Mouse (Mus musculus): ENCODE data around the gene Akt1. TPM values are rescaled to one million over a fixed set of nuclear protein-coding genes. Genes with fewer than 3 reads are reported as not detected.
A peak's percentile ranks its signal among the peaks of the same experiment; 100 is the strongest.

Akt1 gene
- polyA plus RNA-seq, 1 experiment = 297 TPM

- TF ChIP-seq MAX (IDR thresholded peaks at IDR 0.05) (no peak), CEBPB (IDR thresholded peaks at IDR 0.05; ENCODE audit: low read depth) (no peak), USF1 (IDR thresholded peaks at IDR 0.05; ENCODE audit: low read depth) (no peak), MYOD1 (IDR thresholded peaks at IDR 0.05; ENCODE audit: control insufficient read depth, insufficient read length, low read depth) (no peak), MYOG (IDR thresholded peaks at IDR 0.05; ENCODE audit: control insufficient read depth, extremely low read depth, insufficient read length) (no peak), CTCF (IDR thresholded peaks at IDR 0.05; ENCODE audit: control insufficient read depth, insufficient read depth, insufficient read length) (no peak), FOSL1 (IDR thresholded peaks at IDR 0.05; ENCODE audit: insufficient read depth, low read length, poor library complexity, severe bottlenecking) (no peak)
- H3K79me2 ChIP-seq (ENCODE audit: control insufficient read depth, insufficient read depth) = no peaks in the 10 kb centered on the region
- H3K36me3 ChIP-seq (ENCODE audit: control insufficient read depth, insufficient read depth) = no peaks in the 10 kb centered on the region
- H3K27me3 ChIP-seq (ENCODE audit: control insufficient read depth, insufficient read depth, insufficient read length) = no peaks in the 10 kb centered on the region
- no peak overlapping the region for H3ac ChIP-seq (ENCODE audit: control insufficient read depth, insufficient read length, low read depth)
- H3K79me3 ChIP-seq (ENCODE audit: low read depth) = no peaks in the 10 kb centered on the region
- no peak overlapping the region for H3K4me3 ChIP-seq (ENCODE audit: insufficient read depth, poor library complexity, severe bottlenecking)
Measured at GRCm38 (mm10) chr12:112632084-112632777, 42.5 kb downstream of the Akt1 start.

DNA sequence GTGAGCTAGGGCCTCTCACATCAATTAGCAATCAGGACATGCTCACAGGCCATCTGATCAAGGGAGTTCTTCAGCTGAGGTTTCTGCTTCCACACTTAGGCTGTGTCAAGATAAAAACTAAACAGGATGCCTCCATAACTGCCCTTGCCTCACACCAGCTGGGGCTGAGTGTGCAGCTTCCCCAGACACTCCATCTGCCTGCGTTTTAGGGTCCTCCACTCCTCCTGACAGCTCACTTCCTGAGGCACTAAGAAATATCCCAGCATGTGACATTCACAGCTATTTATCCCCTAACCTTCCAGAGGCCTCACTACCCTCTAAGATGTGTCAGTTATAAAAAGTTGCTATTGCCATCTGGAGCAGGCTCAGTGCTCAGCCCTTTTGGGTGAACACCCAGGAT is 43.2 kb downstream of the Akt1 start:
- H3K4me3 ChIP-seq (ENCODE audit: insufficient read depth, poor library complexity, severe bottlenecking) = no peak overlapping the region
- no peaks in the 10 kb centered on the region for H3K79me3 ChIP-seq (ENCODE audit: low read depth)
- no peaks in the 10 kb centered on the region for H3K36me3 ChIP-seq (ENCODE audit: control insufficient read depth, insufficient read depth)
- H3K79me2 ChIP-seq (ENCODE audit: control insufficient read depth, insufficient read depth) = no peaks in the 10 kb centered on the region
- TF ChIP-seq MYOD1 (IDR thresholded peaks at IDR 0.05; ENCODE audit: control insufficient read depth, insufficient read length, low read depth) (no peak), FOSL1 (IDR thresholded peaks at IDR 0.05; ENCODE audit: insufficient read depth, low read length, poor library complexity, severe bottlenecking) (no peak), MYOG (IDR thresholded peaks at IDR 0.05; ENCODE audit: control insufficient read depth, extremely low read depth, insufficient read length) (no peak), USF1 (IDR thresholded peaks at IDR 0.05; ENCODE audit: low read depth) (no peak), CTCF (IDR thresholded peaks at IDR 0.05; ENCODE audit: control insufficient read depth, insufficient read depth, insufficient read length) (no peak), MAX (IDR thresholded peaks at IDR 0.05) (no peak), CEBPB (IDR thresholded peaks at IDR 0.05; ENCODE audit: low read depth) (no peak)
- H3ac ChIP-seq (ENCODE audit: control insufficient read depth, insufficient read length, low read depth) = no peak overlapping the region
- H3K27me3 ChIP-seq (ENCODE audit: control insufficient read depth, insufficient read depth, insufficient read length) = no peaks in the 10 kb centered on the region

GRCm38 (mm10) chr12:112630796-112631195 is 43.9 kb downstream of the Akt1 start:
- Histone ChIP-seq H3K79me3 (ENCODE audit: low read depth) (no peaks in the 10 kb centered on the region), H3K79me2 (ENCODE audit: control insufficient read depth, insufficient read depth) (no peaks in the 10 kb centered on the region), H3ac (ENCODE audit: control insufficient read depth, insufficient read length, low read depth) (no peak overlapping the region), H3K27me3 (ENCODE audit: control insufficient read depth, insufficient read depth, insufficient read length) (no peaks in the 10 kb centered on the region), H3K4me3 (ENCODE audit: insufficient read depth, poor library complexity, severe bottlenecking) (no peak overlapping the region), H3K36me3 (ENCODE audit: control insufficient read depth, insufficient read depth) (no peaks in the 10 kb centered on the region)
- TF ChIP-seq MYOG (IDR thresholded peaks at IDR 0.05; ENCODE audit: control insufficient read depth, extremely low read depth, insufficient read length) (no peak), MAX (IDR thresholded peaks at IDR 0.05) (no peak), FOSL1 (IDR thresholded peaks at IDR 0.05; ENCODE audit: insufficient read depth, low read length, poor library complexity, severe bottlenecking) (no peak), CTCF (IDR thresholded peaks at IDR 0.05; ENCODE audit: control insufficient read depth, insufficient read depth, insufficient read length) (no peak), CEBPB (IDR thresholded peaks at IDR 0.05; ENCODE audit: low read depth) (no peak), USF1 (IDR thresholded peaks at IDR 0.05; ENCODE audit: low read depth) (no peak)

DNA sequence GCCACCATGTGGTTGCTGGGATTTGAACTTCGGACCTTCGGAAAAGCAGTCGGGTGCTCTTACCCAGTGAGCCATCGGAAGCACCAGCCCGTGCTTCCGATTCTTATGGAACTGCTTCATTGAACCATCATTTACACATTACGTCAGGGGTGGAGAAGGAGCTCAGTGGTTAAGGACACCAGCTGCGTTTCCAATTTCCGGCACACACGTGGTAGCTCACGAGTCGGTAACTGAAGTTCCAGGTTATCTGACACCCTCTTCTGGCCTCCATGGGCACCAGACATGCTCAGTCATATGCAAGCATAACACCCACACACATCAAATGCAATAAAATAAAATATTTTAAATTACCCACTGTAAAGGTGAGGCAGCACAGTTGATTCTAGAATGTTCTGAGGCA is 44.7 kb downstream of the Akt1 start:
- H3K79me2 ChIP-seq (ENCODE audit: control insufficient read depth, insufficient read depth) = no peaks in the 10 kb centered on the region
- H3K36me3 ChIP-seq (ENCODE audit: control insufficient read depth, insufficient read depth) = no peaks in the 10 kb centered on the region
- H3K4me3 ChIP-seq (ENCODE audit: insufficient read depth, poor library complexity, severe bottlenecking) = no peak overlapping the region
- no peak overlapping the region for H3ac ChIP-seq (ENCODE audit: control insufficient read depth, insufficient read length, low read depth)
- H3K79me3 ChIP-seq (ENCODE audit: low read depth) = no peaks in the 10 kb centered on the region
- no peak for TF ChIP-seq MYOG (IDR thresholded peaks at IDR 0.05; ENCODE audit: control insufficient read depth, extremely low read depth, insufficient read length)
- no peak for TF ChIP-seq MAX (IDR thresholded peaks at IDR 0.05)
- no peak for TF ChIP-seq MYOD1 (IDR thresholded peaks at IDR 0.05; ENCODE audit: control insufficient read depth, insufficient read length, low read depth)
- no peak for TF ChIP-seq FOSL1 (IDR thresholded peaks at IDR 0.05; ENCODE audit: insufficient read depth, low read length, poor library complexity, severe bottlenecking)
- TF ChIP-seq CEBPB (IDR thresholded peaks at IDR 0.05; ENCODE audit: low read depth) = no peak
- TF ChIP-seq USF1 (IDR thresholded peaks at IDR 0.05; ENCODE audit: low read depth) = no peak
- no peak for TF ChIP-seq CTCF (IDR thresholded peaks at IDR 0.05; ENCODE audit: control insufficient read depth, insufficient read depth, insufficient read length)
- no peaks in the 10 kb centered on the region for H3K27me3 ChIP-seq (ENCODE audit: control insufficient read depth, insufficient read depth, insufficient read length)

DNA sequence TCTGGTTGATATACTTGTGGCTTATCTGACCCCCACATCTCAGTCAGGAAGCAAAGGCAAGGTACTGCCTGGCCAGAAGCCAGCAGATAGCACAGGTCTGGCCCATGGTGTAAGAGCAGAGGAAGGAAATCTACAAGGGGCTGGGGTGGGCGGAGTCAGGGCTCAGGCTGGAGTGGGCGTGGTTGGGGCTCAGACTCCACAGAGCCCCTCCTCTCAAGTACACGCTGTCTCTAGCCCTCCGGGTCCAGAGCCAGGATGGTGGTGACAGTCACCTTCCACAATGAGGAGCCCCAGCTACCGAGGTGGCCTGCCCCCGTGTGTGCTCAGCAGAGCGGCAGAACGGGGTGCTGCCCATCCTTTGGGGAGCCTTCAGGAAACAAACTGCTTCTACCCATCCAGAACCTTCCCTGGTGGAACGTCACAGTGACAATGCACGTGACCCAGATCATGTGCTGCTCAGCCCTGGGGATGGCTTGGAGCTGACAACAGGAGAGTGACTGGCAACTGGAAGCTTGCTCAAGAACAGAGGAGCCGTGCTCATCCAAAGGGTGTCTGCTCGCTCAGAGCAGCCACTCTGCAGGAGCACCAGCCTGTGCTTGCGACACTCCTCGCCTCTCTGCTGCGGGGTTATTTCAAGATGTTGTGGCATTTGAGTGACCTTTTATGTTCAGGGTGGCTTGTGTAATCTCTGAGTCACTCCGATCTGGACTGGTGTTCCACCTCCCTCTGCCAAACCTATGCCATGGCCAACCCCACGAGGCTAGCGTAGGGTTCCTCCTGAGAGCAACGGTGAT is 45.6 kb downstream of the Akt1 start:
- Histone ChIP-seq H3K4me3 (ENCODE audit: insufficient read depth, poor library complexity, severe bottlenecking) (no peak overlapping the region), H3ac (ENCODE audit: control insufficient read depth, insufficient read length, low read depth) (peak overlapping the region; percentile 8), H3K79me2 (ENCODE audit: control insufficient read depth, insufficient read depth) (no peaks in the 10 kb centered on the region), H3K79me3 (ENCODE audit: low read depth) (no peaks in the 10 kb centered on the region), H3K27me3 (ENCODE audit: control insufficient read depth, insufficient read depth, insufficient read length) (no peaks in the 10 kb centered on the region), H3K36me3 (ENCODE audit: control insufficient read depth, insufficient read depth) (no peaks in the 10 kb centered on the region)
- TF ChIP-seq FOSL1 (IDR thresholded peaks at IDR 0.05; ENCODE audit: insufficient read depth, low read length, poor library complexity, severe bottlenecking) = no peak
- TF ChIP-seq MAX (IDR thresholded peaks at IDR 0.05) = no peak
- peak; percentile 84 for TF ChIP-seq USF1 (IDR thresholded peaks at IDR 0.05; ENCODE audit: low read depth)
- TF ChIP-seq MYOG (IDR thresholded peaks at IDR 0.05; ENCODE audit: control insufficient read depth, extremely low read depth, insufficient read length) = no peak
- TF ChIP-seq CEBPB (IDR thresholded peaks at IDR 0.05; ENCODE audit: low read depth) = peak; percentile 89
- no peak for TF ChIP-seq MYOD1 (IDR thresholded peaks at IDR 0.05; ENCODE audit: control insufficient read depth, insufficient read length, low read depth)
